Mouse (Mus musculus): Measurements from ENCODE around the gene Echs1. TPM values are rescaled to one million over a fixed set of nuclear protein-coding genes. Genes with fewer than 3 reads are reported as not detected.

The Echs1 gene
- total RNA-seq, 1 experiment from 2014 or later: 73.0 TPM

GRCm38 (mm10) chr7:140121338-140121910 lies 5.1 kb upstream of the Echs1 start:
- no peak for ATAC-seq (replicated peaks; ENCODE audit: low read depth, poor library complexity, severe bottlenecking)

- ATAC-seq (replicated peaks; ENCODE audit: low read depth, poor library complexity, severe bottlenecking): no peak
Observed at GRCm38 (mm10) chr7:140120484-140120883, 4.2 kb upstream of the Echs1 start.

DNA sequence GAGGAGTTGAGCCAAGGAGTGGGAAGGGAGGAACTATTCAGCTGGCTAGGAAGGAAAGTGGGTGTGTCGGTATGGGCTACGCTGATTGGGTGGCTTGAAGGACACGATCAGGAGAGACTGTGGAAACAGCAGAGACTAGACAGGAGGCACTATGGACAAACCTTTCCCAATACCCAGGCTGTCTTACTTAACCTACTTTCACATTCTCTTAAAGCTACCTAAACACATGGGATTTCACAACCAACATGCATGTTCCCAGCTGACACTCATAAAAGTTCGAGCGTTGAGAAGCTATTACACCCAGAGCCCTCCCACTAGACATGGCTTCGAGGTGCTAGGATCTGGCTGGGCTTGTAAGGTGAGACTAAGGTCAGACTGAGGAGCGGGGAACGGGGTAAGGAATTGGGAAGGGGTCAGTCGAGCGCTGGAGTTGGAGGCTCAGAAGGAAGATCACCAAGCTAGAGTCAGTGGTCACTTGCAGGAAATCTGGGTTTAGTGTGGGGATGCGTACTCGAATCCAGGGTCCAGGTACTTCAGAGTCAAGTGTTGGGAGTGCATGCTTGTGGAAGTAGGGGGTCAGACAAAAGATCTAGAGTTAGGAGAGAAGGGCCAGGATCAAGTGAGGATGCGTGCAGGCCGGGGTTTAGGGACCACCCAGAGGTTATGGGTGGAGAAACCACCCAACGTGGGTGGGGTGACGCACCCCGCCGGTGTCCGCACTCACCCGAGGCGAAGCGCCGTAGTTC lies 520 bp downstream of the Echs1 start, which contains the start of gene Paox:
Paox (plus strand) TSS at position 217 of the 746 bp plus-strand sequence.
- peak; percentile 76 for ATAC-seq (replicated peaks; ENCODE audit: low read depth, poor library complexity, severe bottlenecking)

DNA sequence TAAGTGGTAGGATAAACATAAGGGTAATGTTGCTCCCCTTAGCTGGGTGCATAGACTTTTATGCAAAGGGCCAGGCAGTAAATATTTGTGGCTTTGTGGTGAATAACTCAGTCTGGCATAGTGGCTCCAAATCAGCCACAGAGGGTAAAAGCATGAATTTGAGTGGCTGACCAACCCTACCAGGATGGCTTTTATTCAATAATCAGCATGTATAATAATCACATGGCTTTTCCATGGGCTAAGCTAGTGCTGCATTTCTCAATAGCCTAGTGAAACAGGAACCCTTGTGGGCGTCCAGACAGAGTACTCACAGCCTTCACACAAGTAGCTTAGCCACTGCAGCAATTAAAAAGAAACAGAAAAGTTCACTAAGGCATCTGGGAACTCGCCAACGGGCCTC lies 4.3 kb downstream of the Echs1 start:
- no peak for ATAC-seq (replicated peaks; ENCODE audit: low read depth, poor library complexity, severe bottlenecking)

GRCm38 (mm10) chr7:140104009-140104408 lies 12.3 kb downstream of the Echs1 start:
- no peak for ATAC-seq (replicated peaks; ENCODE audit: low read depth, poor library complexity, severe bottlenecking)

DNA sequence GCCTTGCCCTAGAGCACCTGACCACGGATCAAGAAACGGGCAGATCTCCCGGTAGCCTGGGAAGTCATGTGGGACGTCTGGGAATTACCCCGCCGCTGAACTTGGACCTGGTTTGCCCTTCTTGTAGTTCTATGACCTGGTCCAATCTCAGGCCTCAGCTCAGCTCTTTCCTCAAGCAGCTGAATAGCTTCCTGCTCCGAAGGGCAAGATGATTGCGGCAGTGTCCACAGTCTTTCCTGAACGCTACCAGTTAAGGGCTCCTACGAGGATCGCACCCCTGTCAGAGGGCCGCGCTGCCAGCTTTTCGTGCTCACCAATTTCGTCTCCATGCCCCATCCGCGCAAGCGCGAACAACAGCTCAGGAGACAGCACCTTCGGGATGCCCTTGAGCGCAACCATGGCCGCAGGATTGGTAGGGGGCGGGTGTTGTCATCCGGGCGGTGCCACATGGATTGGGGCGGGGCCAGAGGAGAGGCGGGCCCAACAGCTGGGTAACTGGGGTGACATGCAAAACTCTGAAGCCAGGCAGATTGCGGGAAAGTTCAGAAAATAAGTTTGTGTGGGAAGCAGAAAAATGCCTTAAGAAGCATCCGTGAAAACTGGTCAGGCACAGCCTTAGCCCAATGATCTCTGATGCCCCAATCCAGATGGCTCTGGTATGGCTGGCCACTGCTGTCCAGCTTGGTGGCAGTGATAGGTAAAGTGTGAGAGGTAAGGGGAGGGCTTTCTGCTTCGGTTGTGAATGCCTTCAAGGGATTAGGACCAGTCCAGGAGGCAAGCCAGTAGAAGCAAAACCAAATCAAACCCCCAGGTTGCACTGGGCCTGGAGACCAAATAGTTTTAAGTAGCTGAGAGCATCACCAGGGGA lies 14.0 kb downstream of the Echs1 start, which contains the start of gene Fuom:
Fuom (minus strand) TSS at position 449 of the 868 bp plus-strand sequence.
- peak; percentile 100 for ATAC-seq (replicated peaks; ENCODE audit: low read depth, poor library complexity, severe bottlenecking)

DNA sequence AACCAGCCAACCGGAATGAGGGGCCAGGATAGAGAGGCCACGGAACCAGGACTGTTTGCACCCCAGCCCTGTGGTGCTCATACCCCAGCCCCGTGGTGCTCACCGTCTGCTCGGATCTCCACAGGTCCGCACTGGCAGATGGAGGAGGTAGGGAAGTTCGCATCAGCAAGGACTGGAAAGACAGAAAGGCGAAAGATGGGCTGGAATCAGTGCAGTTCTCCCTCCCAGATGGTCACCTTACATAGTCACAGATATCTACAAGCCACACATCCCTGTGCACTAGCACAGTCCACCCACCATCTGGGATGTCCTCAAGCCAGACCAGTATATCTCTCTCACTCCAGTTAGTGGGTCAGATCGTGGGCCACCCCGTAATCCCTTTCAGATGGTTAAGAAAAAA lies 14.8 kb downstream of the Echs1 start:
- no peak for ATAC-seq (replicated peaks; ENCODE audit: low read depth, poor library complexity, severe bottlenecking)

DNA sequence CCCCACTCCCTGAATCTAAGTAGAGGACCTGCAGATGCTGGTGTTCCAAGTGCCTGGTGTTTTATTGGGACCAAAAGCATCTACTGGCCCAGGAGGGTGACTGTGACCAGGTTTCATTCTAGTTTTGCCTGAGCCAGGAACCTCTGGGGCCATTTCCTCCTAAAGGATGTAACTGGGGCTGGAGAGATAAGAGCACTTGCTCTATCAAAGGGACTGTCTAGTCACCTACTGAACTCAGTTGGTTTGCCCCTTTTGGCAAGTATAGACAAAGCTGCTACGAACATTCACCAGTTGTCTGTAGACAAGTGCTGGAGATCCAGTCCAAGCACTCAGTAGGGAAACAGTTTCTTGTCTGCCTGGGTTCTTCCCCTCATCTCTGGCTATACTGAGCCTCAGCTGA lies 17.8 kb downstream of the Echs1 start:
- no peak for ATAC-seq (replicated peaks; ENCODE audit: low read depth, poor library complexity, severe bottlenecking)

GRCm38 (mm10) chr7:140096055-140096454 lies 20.2 kb downstream of the Echs1 start:
- 0 out of 2 replicates have a peak, but pooled peaks have one; percentile 6 for ATAC-seq (replicated peaks; ENCODE audit: low read depth, poor library complexity, severe bottlenecking)

DNA sequence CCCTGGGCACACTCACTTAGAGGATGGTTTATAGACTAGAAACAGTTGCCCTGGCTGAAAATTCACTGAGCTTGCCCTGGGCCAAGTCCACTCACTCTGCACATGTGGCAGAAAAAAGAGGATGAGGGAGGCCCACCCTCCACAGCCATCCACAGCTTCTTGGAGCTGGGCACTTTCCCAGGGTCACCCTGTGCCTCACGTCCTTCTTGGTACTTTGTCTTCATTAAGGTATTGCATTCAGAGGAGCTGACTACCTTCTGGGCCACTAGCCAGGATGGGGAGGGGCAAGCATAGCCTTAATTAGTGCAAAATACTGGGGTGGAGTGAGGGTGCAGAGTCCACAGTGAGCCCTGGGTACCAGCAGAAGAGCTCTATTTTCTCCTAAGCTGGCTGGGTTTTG lies 20.7 kb downstream of the Echs1 start:
- no peak for ATAC-seq (replicated peaks; ENCODE audit: low read depth, poor library complexity, severe bottlenecking)

DNA sequence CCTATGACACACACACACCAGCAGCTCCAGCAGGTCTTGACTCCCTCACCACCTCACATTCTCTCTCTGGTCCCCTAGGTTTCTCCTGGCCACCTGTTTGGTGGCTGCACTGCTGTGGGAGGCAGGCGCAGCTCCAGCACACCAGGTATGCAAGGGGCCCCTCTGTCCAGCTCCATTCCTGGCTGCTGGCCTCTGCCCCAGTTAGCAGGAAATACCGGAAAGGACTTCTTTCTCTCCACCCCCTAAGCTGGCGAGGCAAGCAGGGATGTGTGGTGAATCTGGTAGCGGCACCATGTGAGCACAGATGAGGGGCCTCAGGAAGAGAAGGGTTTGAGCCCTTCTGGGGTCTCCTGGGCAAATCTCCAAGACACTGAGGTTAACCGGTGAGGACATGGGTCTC lies 21.3 kb downstream of the Echs1 start:
- no peak for ATAC-seq (replicated peaks; ENCODE audit: low read depth, poor library complexity, severe bottlenecking)

DNA sequence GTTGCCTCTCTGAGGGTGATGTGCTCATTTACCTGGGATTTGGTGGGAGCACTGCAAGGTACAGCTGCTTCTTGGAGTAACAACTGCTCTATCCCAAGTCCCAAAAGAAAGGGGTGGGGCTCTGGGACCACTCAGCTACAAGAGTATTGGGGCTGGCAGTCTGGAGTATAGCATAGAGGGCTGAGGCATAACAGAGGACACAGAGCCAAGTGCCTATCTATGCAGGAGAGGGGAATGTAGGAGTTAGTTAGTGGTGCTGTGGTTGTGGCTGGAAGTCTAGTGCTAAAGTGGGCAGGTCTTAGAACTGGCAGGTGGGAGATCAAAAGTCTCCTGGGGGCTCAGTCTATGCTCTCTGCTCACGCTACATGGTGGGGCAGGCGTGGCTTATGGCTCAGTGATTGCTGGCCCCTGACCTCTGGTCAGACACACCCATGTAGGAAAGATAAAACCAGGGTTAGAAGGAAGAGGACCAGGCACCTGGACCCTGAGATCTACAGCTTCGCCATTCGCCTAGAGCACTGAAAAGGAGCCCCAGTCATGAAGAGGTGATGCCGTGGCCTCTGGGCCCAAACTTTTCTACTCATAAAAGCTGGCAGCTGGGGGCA lies 23.2 kb downstream of the Echs1 start, which contains the start of gene Prap1:
Prap1 (plus strand) TSS at position 472 of the 605 bp plus-strand sequence.
- ATAC-seq (replicated peaks; ENCODE audit: low read depth, poor library complexity, severe bottlenecking): no peak

GRCm38 (mm10) chr7:140090601-140091000 lies 25.7 kb downstream of the Echs1 start:
- ATAC-seq (replicated peaks; ENCODE audit: low read depth, poor library complexity, severe bottlenecking): no peak

DNA sequence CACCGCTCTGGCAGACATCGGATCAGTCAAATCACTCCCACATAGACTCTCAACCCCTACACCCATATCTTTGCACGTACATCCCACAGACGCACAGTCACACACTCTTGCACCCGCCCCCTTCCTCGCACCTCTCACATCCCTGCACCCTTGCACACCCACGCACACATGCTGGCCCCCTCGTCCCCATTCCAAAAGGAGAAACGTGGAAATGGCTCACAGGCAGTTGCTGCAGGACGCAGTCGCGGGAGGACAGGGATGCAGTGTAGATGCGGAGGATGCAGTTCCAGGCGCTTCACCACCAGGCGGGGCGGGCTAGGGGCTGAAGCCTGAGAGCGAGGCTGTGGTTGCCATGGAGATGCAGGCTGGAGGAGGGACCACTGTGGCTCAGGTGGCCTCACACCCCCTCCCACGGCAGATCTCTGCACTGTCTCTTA lies 34.0 kb downstream of the Echs1 start, which contains the start of gene Caly:
Caly (minus strand) TSS at position 307 of the 437 bp plus-strand sequence.
- ATAC-seq (replicated peaks; ENCODE audit: low read depth, poor library complexity, severe bottlenecking): peak; percentile 55

GRCm38 (mm10) chr7:140081408-140082241 lies 34.7 kb downstream of the Echs1 start:
- ATAC-seq (replicated peaks; ENCODE audit: low read depth, poor library complexity, severe bottlenecking): no peak

GRCm38 (mm10) chr7:140080503-140081156 lies 35.6 kb downstream of the Echs1 start:
- peak; percentile 63 for ATAC-seq (replicated peaks; ENCODE audit: low read depth, poor library complexity, severe bottlenecking)

DNA sequence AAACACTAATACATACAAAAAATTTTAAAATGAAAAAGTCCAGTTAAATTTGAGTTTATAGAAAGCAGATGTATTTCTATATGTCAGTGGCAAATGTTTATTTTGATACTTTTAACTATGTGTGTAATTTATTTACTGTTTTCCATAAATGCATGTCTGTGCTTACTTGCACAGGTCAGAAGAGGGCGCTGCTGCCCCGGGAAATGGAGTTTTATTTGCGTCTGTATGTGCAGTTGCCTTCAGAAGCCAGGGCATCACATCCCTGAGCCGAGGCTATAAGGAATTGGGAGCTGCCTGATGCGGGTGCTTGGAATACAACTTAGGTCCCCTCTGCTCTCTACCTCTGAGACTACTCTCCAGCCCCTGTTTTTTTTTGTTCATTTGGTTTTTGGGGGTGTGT lies 37.6 kb downstream of the Echs1 start:
- ATAC-seq (replicated peaks; ENCODE audit: low read depth, poor library complexity, severe bottlenecking): peak; percentile 70

GRCm38 (mm10) chr7:140077698-140078097 lies 38.6 kb downstream of the Echs1 start:
- no peak for ATAC-seq (replicated peaks; ENCODE audit: low read depth, poor library complexity, severe bottlenecking)
